ENCODE assay signal across 26 mouse cellular contexts in the genomic region with DNA sequence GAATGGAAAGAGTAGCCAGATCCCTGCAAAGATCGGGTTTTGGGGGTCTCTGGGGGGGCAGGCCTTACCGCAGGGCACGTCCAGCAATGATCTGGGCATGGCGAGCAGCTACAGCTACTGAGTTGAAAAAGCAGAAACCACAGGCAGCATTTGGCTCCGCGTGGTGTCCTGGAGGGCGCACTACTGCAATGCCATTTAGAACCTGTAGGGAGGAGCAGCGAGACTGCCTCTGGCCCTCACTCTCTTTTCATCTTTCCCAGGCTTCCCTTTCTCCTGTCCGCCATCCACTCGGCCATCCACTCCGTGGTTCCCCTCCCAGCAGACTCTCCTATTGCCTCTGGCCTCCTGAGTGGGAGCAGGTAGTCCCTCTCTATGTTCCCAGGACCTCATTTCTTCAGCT. TPM values are rescaled to one million over a fixed set of nuclear protein-coding genes. Genes with fewer than 3 reads are reported as not detected.
A peak's percentile ranks its signal among the peaks of the same experiment; 100 is the strongest.
DNase-seq lines count a peak whose midpoint lies in the region; ATAC-seq and TF ChIP-seq lines count a peak whose summit lies in the region.
"Had no signal": no experiment of that assay in that cellular context is flagged by ENCODE, and none has a peak within 500 bp of the region (broad histone marks: within the 10 kb centered on the region; RNA-seq: fewer than 3 reads in every experiment).

No protein-coding gene starts in this region.

- no peak for ATAC-seq in lung, embryonic 14.5 days (ENCODE audit: insufficient read depth)
- peak; percentile 77 for ATAC-seq in megakaryocyte-erythroid progenitor cell, adult 5-6 weeks (replicated peaks; ENCODE audit: low FRiP score, low TSS enrichment, poor library complexity, severe bottlenecking)
- ATAC-seq: forebrain, embryonic 13.5 days had no signal

- DNase-seq in embryo, embryonic 10 days (ENCODE audit: low spot score) = peak; percentile 11
- no peak for DNase-seq in embryo, embryonic 10.5 days (ENCODE audit: low spot score)
- DNase-seq in lung, embryonic 14.5 days = no peak
- no peak for DNase-seq in lung, adult 2 months
- peak; percentile 10 for DNase-seq in brain, adult 2 months (ENCODE audit: low read depth, low spot score)
- no peak for DNase-seq in gastrocnemius, postnatal 10 days
- DNase-seq in right cerebral cortex, postnatal 4 days = no peak
- DNase-seq: B cell, adult 2 months; cerebellum, postnatal 36 days; heart, adult 11 months; spleen, adult 18-20 months; thymus, postnatal 25 days had no signal

- 52% methylated on average over 11 of the region's 11 CpGs for WGBS in lung, embryonic 14.5 days
- WGBS in lung, adult 2 months = 50% methylated on average over 11 of the region's 11 CpGs

- no peak overlapping the region for H3K4me3 ChIP-seq in lung, embryonic 14.5 days (ENCODE audit: low read depth, low read length)
- no peak overlapping the region for H3K4me3 ChIP-seq in lung, adult 2 months (replicated peaks; ENCODE audit: extremely low read depth, low read depth, low read length)
- H3K4me3 ChIP-seq: embryonic facial prominence, embryonic 15.5 days; forebrain, embryonic 13.5 days; heart, embryonic 15.5 days; hindbrain, embryonic 15.5 days; left cerebral cortex, adult 2 months; limb, embryonic 13.5 days had no signal

- peak; percentile 35; the same call in 1 of the 2 replicates for TF ChIP-seq CTCF in lung, embryonic 14.5 days (IDR thresholded peaks at IDR 0.05; ENCODE audit: low read depth)
- TF ChIP-seq CTCF in lung, adult 2 months (IDR thresholded peaks at IDR 0.05; ENCODE audit: insufficient read depth, low read length) = no peak

- H3K27me3 ChIP-seq in lung, embryonic 14.5 days (ENCODE audit: insufficient read depth, low read length) = no peaks in the 10 kb centered on the region
- H3K27me3 ChIP-seq: embryonic facial prominence, embryonic 15.5 days; forebrain, embryonic 13.5 days; heart, embryonic 15.5 days; hindbrain, embryonic 15.5 days; limb, embryonic 13.5 days had no signal

- H3K36me3 ChIP-seq in lung, embryonic 14.5 days (ENCODE audit: insufficient read depth) = 0 out of 2 replicates have a peak, but pooled peaks cover under 1% of the 10 kb centered on the region

- H3K27ac ChIP-seq in lung, embryonic 14.5 days (ENCODE audit: low read depth) = no peak overlapping the region
- H3K27ac ChIP-seq: embryonic facial prominence, embryonic 15.5 days; forebrain, embryonic 13.5 days; heart, embryonic 15.5 days; hindbrain, embryonic 15.5 days; left cerebral cortex, adult 2 months; limb, embryonic 13.5 days had no signal

- no peak overlapping the region for H3K9ac ChIP-seq in lung, embryonic 14.5 days
- H3K9ac ChIP-seq: embryonic facial prominence, embryonic 15.5 days; forebrain, embryonic 13.5 days; heart, embryonic 15.5 days; hindbrain, embryonic 15.5 days; limb, embryonic 13.5 days had no signal

- no peak overlapping the region for H3K4me2 ChIP-seq in lung, embryonic 14.5 days
- H3K4me2 ChIP-seq: embryonic facial prominence, embryonic 15.5 days; forebrain, embryonic 13.5 days; heart, embryonic 15.5 days; hindbrain, embryonic 15.5 days; limb, embryonic 13.5 days had no signal

- H3K4me1 ChIP-seq in lung, embryonic 14.5 days (ENCODE audit: insufficient read depth) = no peaks in the 10 kb centered on the region
- no peaks in the 10 kb centered on the region for H3K4me1 ChIP-seq in lung, adult 2 months (ENCODE audit: control insufficient read depth, insufficient read depth, low read length)
- H3K4me1 ChIP-seq: embryonic facial prominence, embryonic 15.5 days; forebrain, embryonic 13.5 days; heart, embryonic 15.5 days; hindbrain, embryonic 15.5 days; limb, embryonic 13.5 days had no signal

- no peak for TF ChIP-seq POLR2A in lung, adult 2 months (IDR thresholded peaks at IDR 0.05; ENCODE audit: borderline replicate concordance, extremely low read depth, low read depth, low read length)

- no peaks in the 10 kb centered on the region for H3K9me3 ChIP-seq in lung, embryonic 14.5 days (ENCODE audit: low read depth, low read length)
- H3K9me3 ChIP-seq: embryonic facial prominence, embryonic 15.5 days; forebrain, embryonic 13.5 days; G1E; heart, embryonic 15.5 days; hindbrain, embryonic 15.5 days; limb, embryonic 13.5 days had no signal

RNA-seq across cellular contexts. Expression of a gene that starts 8.5 kb away (rescaled TPM):
- polyA plus RNA-seq in lung, embryonic 14.5 days (2014; fragmentation: Nextera tagmentation; extraction: Ambion mirVana) = not detected in 2 replicates
- not detected in 2 replicates for polyA plus RNA-seq in lung, adult 2 months (2012; rRNA removed)
- total RNA-seq in megakaryocyte-erythroid progenitor cell, adult 5-6 weeks (2014; fragmentation: Nextera tagmentation) = not detected in 2 replicates
- total RNA-seq in megakaryocyte-erythroid progenitor cell, adult 5-6 weeks (2017) = not detected in 2 replicates
- total RNA-seq in gastrocnemius, postnatal 10 days (2021) = not detected
- total RNA-seq: adrenal gland, postnatal 4 days; G1E; layer of hippocampus, adult 8-10 months; left cerebral cortex, adult 2 months had no signal
- polyA plus RNA-seq: embryonic facial prominence, embryonic 15.5 days; forebrain, embryonic 13.5 days; G1E; heart, embryonic 15.5 days; kidney, embryonic 14.5 days; limb, embryonic 13.5 days; lung, embryonic 16.5 days; neural tube, embryonic 14.5 days; stomach, embryonic 16.5 days had no signal

RNA-seq across cellular contexts. Expression of a gene that starts 10.8 kb away (rescaled TPM):
- polyA plus RNA-seq in lung, embryonic 14.5 days (2014; fragmentation: Nextera tagmentation; extraction: Ambion mirVana) = 23.7 and 29.1 TPM in 2 replicates
- polyA plus RNA-seq in lung, adult 2 months (2012; rRNA removed) = 16.0 and 22.8 TPM in 2 replicates
- 9.8 and 9.9 TPM in 2 replicates for total RNA-seq in megakaryocyte-erythroid progenitor cell, adult 5-6 weeks (2014; fragmentation: Nextera tagmentation)
- total RNA-seq in megakaryocyte-erythroid progenitor cell, adult 5-6 weeks (2017) = 9.1 and 11.8 TPM in 2 replicates
- total RNA-seq in gastrocnemius, postnatal 10 days (2021) = 1 to 10 TPM; 6.4 to 8.0 TPM

RNA-seq across cellular contexts. Expression of a gene that starts 17.3 kb away (rescaled TPM):
- 0.66 and 0.76 TPM in 2 replicates for polyA plus RNA-seq in lung, embryonic 14.5 days (2014; fragmentation: Nextera tagmentation; extraction: Ambion mirVana)
- 0.41 and 0.53 TPM in 2 replicates for polyA plus RNA-seq in lung, adult 2 months (2012; rRNA removed)
- total RNA-seq in megakaryocyte-erythroid progenitor cell, adult 5-6 weeks (2014; fragmentation: Nextera tagmentation) = not detected in 2 replicates
- not detected in 2 replicates for total RNA-seq in megakaryocyte-erythroid progenitor cell, adult 5-6 weeks (2017)
- under 1 TPM; 0.16 to 0.52 TPM for total RNA-seq in gastrocnemius, postnatal 10 days (2021)
- total RNA-seq: G1E had no signal
- polyA plus RNA-seq: G1E had no signal

RNA-seq across cellular contexts. Expression of a gene that starts 27.5 kb away (rescaled TPM):
- not detected in 2 replicates for polyA plus RNA-seq in lung, embryonic 14.5 days (2014; fragmentation: Nextera tagmentation; extraction: Ambion mirVana)
- not detected in 2 replicates for polyA plus RNA-seq in lung, adult 2 months (2012; rRNA removed)
- not detected in 2 replicates for total RNA-seq in megakaryocyte-erythroid progenitor cell, adult 5-6 weeks (2014; fragmentation: Nextera tagmentation)
- total RNA-seq in megakaryocyte-erythroid progenitor cell, adult 5-6 weeks (2017) = not detected in 2 replicates
- total RNA-seq in gastrocnemius, postnatal 10 days (2021) = not detected
- total RNA-seq: adrenal gland, postnatal 4 days; layer of hippocampus, adult 8-10 months; left cerebral cortex, adult 2 months had no signal
- polyA plus RNA-seq: embryonic facial prominence, embryonic 15.5 days; forebrain, embryonic 13.5 days; G1E; heart, embryonic 15.5 days; hindbrain, embryonic 15.5 days; kidney, embryonic 14.5 days; limb, embryonic 13.5 days; lung, embryonic 16.5 days; neural tube, embryonic 14.5 days; stomach, embryonic 16.5 days had no signal

RNA-seq across cellular contexts. Expression of a gene that starts 29.2 kb away (rescaled TPM):
- polyA plus RNA-seq in lung, embryonic 14.5 days (2014; fragmentation: Nextera tagmentation; extraction: Ambion mirVana) = not detected in 2 replicates
- polyA plus RNA-seq in lung, adult 2 months (2012; rRNA removed) = not detected in 2 replicates
- total RNA-seq in megakaryocyte-erythroid progenitor cell, adult 5-6 weeks (2014; fragmentation: Nextera tagmentation) = not detected in 2 replicates
- not detected in 2 replicates for total RNA-seq in megakaryocyte-erythroid progenitor cell, adult 5-6 weeks (2017)
- total RNA-seq in gastrocnemius, postnatal 10 days (2021) = not detected
- total RNA-seq: adrenal gland, postnatal 4 days; G1E; layer of hippocampus, adult 8-10 months; left cerebral cortex, adult 2 months had no signal
- polyA plus RNA-seq: embryonic facial prominence, embryonic 15.5 days; forebrain, embryonic 13.5 days; G1E; heart, embryonic 15.5 days; hindbrain, embryonic 15.5 days; kidney, embryonic 14.5 days; limb, embryonic 13.5 days; lung, embryonic 16.5 days; neural tube, embryonic 14.5 days; stomach, embryonic 16.5 days had no signal

Comparison
In these comparisons a context has a peak if more than half of its experiments do, and no peak if none do; other contexts are left out.
1. DNase-seq: peak in embryo, embryonic 10 days (single experiment) and brain, adult 2 months (single experiment); none in embryo, embryonic 10.5 days (single experiment), lung, embryonic 14.5 days (single experiment), lung, adult 2 months (single experiment), gastrocnemius, postnatal 10 days (single experiment) and right cerebral cortex, postnatal 4 days (single experiment).